Mouse (Mus musculus) kidney, postnatal 0 days (tissue): ENCODE results near the gene Ttll10. TPM values are rescaled to one million over a fixed set of nuclear protein-coding genes. Genes with fewer than 3 reads are reported as not detected.

Source experiments
- ATAC-seq: fragments of 200-750 bp; cut with Nextera tagmentation; replicated peaks from 2 replicates; pipeline ENCODE4 v1.8.0; 2017; ENCODE audit warnings: low read depth, moderate number of reproducible peaks, moderate TSS enrichment, moderate library complexity; ENCODE audit not compliant: low FRiP score
- DNase-seq: peaks from one replicate; pipeline ENCODE4 v3.0.0-alpha.2; 2016; ENCODE audit warnings: low spot score
- H3K27ac ChIP-seq: fragments of 300-500 bp; sonication (generic); 2 replicates; pipeline ENCODE4 v1.5.1; 2014; ENCODE audit warnings: mild to moderate bottlenecking
- H3K27me3 ChIP-seq: fragments of 300-500 bp; sonication (generic); 2 replicates; pipeline ENCODE4 v1.6.1; 2014; ENCODE audit warnings: low read length, mixed read lengths; ENCODE audit not compliant: insufficient read depth
- H3K36me3 ChIP-seq: fragments of 300-500 bp; sonication (generic); 2 replicates; pipeline ENCODE4 v1.6.1; 2014; ENCODE audit warnings: low read length, mixed read lengths; ENCODE audit not compliant: insufficient read depth
- H3K4me1 ChIP-seq: fragments of 300-500 bp; sonication (generic); replicated peaks from 2 replicates; pipeline ENCODE4 v1.6.1; 2014; ENCODE audit warnings: antibody characterized with exemption, low read length, mixed read lengths; ENCODE audit not compliant: insufficient read depth
- H3K4me2 ChIP-seq: fragments of 300-500 bp; sonication (generic); 2 replicates; pipeline ENCODE4 v1.6.1; 2014; ENCODE audit warnings: mild to moderate bottlenecking, low read length, moderate library complexity, mixed read lengths
- H3K4me3 ChIP-seq: fragments of 300-500 bp; sonication (generic); replicated peaks from 2 replicates; pipeline ENCODE4 v1.5.1; 2014; ENCODE audit warnings: low read depth, low read length
- H3K9ac ChIP-seq: fragments of 300-500 bp; sonication (generic); 2 replicates; pipeline ENCODE4 v1.6.1; 2014; ENCODE audit warnings: low read depth, low read length
- H3K9me3 ChIP-seq: fragments of 300-500 bp; sonication (generic); replicated peaks from 2 replicates; pipeline ENCODE4 v1.6.1; 2016; ENCODE audit warnings: low read length, inconsistent platforms, mixed read lengths
- CTCF ChIP-seq: IDR thresholded peaks from 2 replicates; pipeline ENCODE4 v1.5.1; 2016; ENCODE audit warnings: antibody characterized with exemption, low read depth, mild to moderate bottlenecking, moderate library complexity
- WGBS: fragments of 180-500 bp; shearing (Covaris S2); extraction: QIAGEN DNeasy Blood & Tissue Kit; methylation state at CpG from one replicate; pipeline ENCODE4 v1.1.7; 2014; 5-methylcytosine and 5-hydroxymethylcytosine counted together
- polyA plus RNA-seq: library from polyadenylated mRNA; unstranded; fragments of >200 nt; fragmentation: Nextera tagmentation; extraction: Ambion mirVana; gene quantifications from 2 replicates; pipeline ENCODE4 v1.2.1, GENCODE M21; 2015

Ttll10 gene
- polyA plus RNA-seq, 1 experiment from 2014 or later = 5.6 TPM

DNA sequence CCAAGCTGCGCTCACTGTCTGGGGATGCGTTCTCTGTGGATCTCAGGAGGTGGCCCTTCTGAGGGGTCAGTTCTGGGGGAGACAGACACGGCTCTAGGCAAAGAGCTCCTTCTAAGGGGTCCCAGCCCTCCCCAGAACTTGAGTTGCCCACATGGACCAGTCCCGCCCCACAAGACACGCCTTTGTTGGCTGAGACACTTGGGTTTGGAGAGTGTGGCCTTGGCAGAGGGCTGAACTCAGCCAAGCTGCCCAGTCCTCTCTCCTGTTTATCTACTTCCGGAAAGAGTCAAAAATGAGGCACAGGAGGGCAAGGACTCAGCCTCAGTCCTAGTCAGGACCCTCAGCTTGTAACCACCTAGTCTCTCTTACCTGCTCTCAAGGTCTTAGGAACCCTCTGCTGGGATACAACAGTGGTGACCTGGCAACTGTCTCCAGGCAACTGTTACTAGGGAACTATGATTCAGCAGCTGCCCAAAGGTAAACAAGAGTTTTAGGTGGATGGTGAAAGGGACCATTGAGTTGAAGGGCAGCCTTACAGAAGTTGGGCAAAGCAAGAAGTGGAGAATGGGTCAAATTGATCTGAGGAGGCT is 8.7 kb downstream of the Ttll10 start:
- no peak overlapping the region for H3K4me3 ChIP-seq
- no peak overlapping the region for H3K4me2 ChIP-seq
- no peak for ATAC-seq
- H3K27me3 ChIP-seq = no peaks in the 10 kb centered on the region
- 79% methylated on average over 6 of the region's 6 CpGs for WGBS
- no peak overlapping the region for H3K27ac ChIP-seq
- TF ChIP-seq CTCF = no peak
- no peak for DNase-seq
- H3K9ac ChIP-seq = no peak overlapping the region
- H3K4me1 ChIP-seq = 0 out of 2 replicates have a peak, but pooled peaks cover 6% of the 10 kb centered on the region
- H3K9me3 ChIP-seq = no peaks in the 10 kb centered on the region
- no peaks in the 10 kb centered on the region for H3K36me3 ChIP-seq

DNA sequence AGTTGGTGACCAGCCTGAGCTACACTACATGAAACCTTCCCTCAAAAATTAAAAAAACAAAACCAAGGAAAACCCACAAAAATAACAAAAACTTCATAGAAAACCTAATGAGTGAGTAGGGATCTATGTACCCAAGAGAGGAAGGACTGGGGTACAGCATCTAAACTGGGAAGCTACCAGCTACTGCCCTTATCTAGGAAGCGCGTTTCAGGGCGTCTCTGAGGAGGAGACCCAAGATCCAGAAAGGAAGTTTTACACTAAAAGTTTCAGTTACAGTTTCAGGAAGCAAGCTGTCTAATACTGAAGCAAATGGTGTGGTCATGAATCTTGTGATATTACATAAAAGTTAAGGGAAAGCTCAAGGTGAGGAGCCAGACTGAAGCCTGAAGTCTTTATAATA is 9.4 kb downstream of the Ttll10 start:
- 72% methylated on average over 3 of the region's 3 CpGs for WGBS

DNA sequence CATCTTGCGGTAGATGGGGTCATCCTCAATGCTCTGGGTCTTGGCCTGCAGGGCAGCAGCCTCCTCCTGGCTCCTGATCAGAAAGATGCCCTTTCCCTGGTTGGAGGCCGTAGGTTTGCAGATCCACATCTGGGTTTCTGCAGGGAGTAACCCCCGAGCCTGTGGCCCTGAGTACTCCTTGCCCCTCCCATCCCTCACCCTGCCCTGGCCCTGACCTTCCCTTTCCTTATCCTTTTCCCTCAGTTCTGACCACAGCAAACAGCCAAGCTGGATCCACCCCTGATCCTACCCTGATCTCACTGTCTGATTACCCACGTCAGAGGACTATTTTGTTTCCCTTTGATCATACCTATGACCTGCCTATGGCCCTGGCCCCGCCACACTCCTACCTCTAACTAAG is 14.5 kb downstream of the Ttll10 start:
- ATAC-seq = 0 out of 2 replicates have a peak, but pooled peaks have one; percentile 6
- H3K27ac ChIP-seq = no peak overlapping the region
- 47% methylated on average over 5 of the region's 5 CpGs for WGBS

More for the DNA sequence above, 9.4 kb downstream of the Ttll10 start:
- Histone ChIP-seq H3K9ac (no peak overlapping the region), H3K27ac (no peak overlapping the region), H3K9me3 (no peaks in the 10 kb centered on the region), H3K4me2 (no peak overlapping the region), H3K27me3 (no peaks in the 10 kb centered on the region), H3K36me3 (no peaks in the 10 kb centered on the region), H3K4me1 (no peaks in the 10 kb centered on the region), H3K4me3 (no peak overlapping the region)
- TF ChIP-seq CTCF = no peak
- DNase-seq (no peak), ATAC-seq (no peak)

DNA sequence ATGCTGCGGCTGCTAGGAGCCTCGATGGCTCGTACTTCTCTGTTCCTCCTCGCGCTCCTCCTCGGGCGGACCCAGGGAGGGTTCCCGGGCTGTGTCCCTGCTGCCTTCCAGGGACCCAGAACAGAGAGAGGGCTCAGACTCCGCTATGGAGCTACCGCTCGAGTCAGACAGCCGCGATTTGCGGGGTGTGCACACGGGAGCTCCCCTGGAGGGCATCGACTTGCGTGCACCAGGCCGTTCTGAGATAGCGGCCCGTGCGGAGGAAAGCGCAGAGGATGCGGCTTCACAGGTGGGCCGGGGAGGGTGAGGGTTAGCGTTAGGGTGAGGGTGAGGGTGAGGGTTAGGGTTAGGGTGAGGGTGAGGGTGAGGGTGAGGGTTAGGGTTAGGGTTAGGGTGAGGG is 24.3 kb downstream of the Ttll10 start:
- peak overlapping the region; percentile 13; the same call in 1 of the 2 replicates for H3K9ac ChIP-seq
- H3K4me2 ChIP-seq = peak overlapping the region; percentile 38
- H3K4me3 ChIP-seq = no peak overlapping the region
- H3K27ac ChIP-seq = no peak overlapping the region
- WGBS = 19% methylated on average over 25 of the region's 25 CpGs
- no peaks in the 10 kb centered on the region for H3K36me3 ChIP-seq
- ATAC-seq (no peak), DNase-seq (no peak)
- peaks cover 16% of the 10 kb centered on the region for H3K4me1 ChIP-seq
- TF ChIP-seq CTCF = no peak
- no peaks in the 10 kb centered on the region for H3K27me3 ChIP-seq
- H3K9me3 ChIP-seq = no peaks in the 10 kb centered on the region

More for the DNA sequence above, 14.5 kb downstream of the Ttll10 start:
- TF ChIP-seq CTCF = no peak
- Histone ChIP-seq H3K27me3 (no peaks in the 10 kb centered on the region), H3K36me3 (no peaks in the 10 kb centered on the region), H3K9me3 (no peaks in the 10 kb centered on the region), H3K9ac (no peak overlapping the region), H3K4me3 (no peak overlapping the region), H3K4me1 (no peaks in the 10 kb centered on the region), H3K4me2 (no peak overlapping the region)
- no peak for DNase-seq

- Histone ChIP-seq H3K9me3 (no peaks in the 10 kb centered on the region), H3K4me3 (no peak overlapping the region), H3K9ac (no peak overlapping the region), H3K4me1 (peaks cover 16% of the 10 kb centered on the region), H3K36me3 (no peaks in the 10 kb centered on the region), H3K27ac (no peak overlapping the region), H3K27me3 (no peaks in the 10 kb centered on the region), H3K4me2 (peak overlapping the region; percentile 38; the same call in 1 of the 2 replicates)
- no peak for ATAC-seq
- WGBS = 72% methylated on average over 4 of the region's 4 CpGs
- no peak for TF ChIP-seq CTCF
- no peak for DNase-seq
Measured at GRCm38 (mm10) chr4:156034301-156034700, 24.9 kb downstream of the Ttll10 start.

GRCm38 (mm10) chr4:156033476-156034119 is 25.6 kb downstream of the Ttll10 start:
- H3K27me3 ChIP-seq = no peaks in the 10 kb centered on the region
- no peak overlapping the region for H3K4me3 ChIP-seq
- H3K27ac ChIP-seq = peak overlapping the region; percentile 52; the same call in 1 of the 2 replicates
- DNase-seq = peak; percentile 78
- ATAC-seq = no peak
- no peaks in the 10 kb centered on the region for H3K9me3 ChIP-seq
- no peak overlapping the region for H3K9ac ChIP-seq
- no peaks in the 10 kb centered on the region for H3K36me3 ChIP-seq
- TF ChIP-seq CTCF = peak; percentile 81
- H3K4me1 ChIP-seq = peaks cover 16% of the 10 kb centered on the region
- no peak overlapping the region for H3K4me2 ChIP-seq
- WGBS = 37% methylated on average over 6 of the region's 6 CpGs
